Mouse (Mus musculus) liver, embryonic 13.5 days (tissue): Measurements from ENCODE around the gene Tsr2. TPM values are rescaled to one million over a fixed set of nuclear protein-coding genes. Genes with fewer than 3 reads are reported as not detected.

Experiments
- ATAC-seq: fragments of 200-750 bp; cut with Nextera tagmentation; 2 replicates; pipeline ENCODE4 v1.8.0; 2017; ENCODE audit warnings: low read depth, mild to moderate bottlenecking, moderate number of reproducible peaks, moderate library complexity
- DNase-seq: peaks from one replicate; pipeline ENCODE4 v3.0.0; 2022
- H3K27ac ChIP-seq: fragments of 300-500 bp; sonication (generic); 2 replicates; pipeline ENCODE4 v1.5.1; 2015; ENCODE audit warnings: moderate library complexity, mild to moderate bottlenecking, inconsistent platforms
- H3K27me3 ChIP-seq: fragments of 300-500 bp; sonication (generic); 2 replicates; pipeline ENCODE4 v1.6.1; 2015; ENCODE audit warnings: mild to moderate bottlenecking, inconsistent platforms
- H3K36me3 ChIP-seq: fragments of 300-500 bp; sonication (generic); 2 replicates; pipeline ENCODE4 v1.6.1; 2015; ENCODE audit warnings: mild to moderate bottlenecking, inconsistent platforms
- H3K4me1 ChIP-seq: fragments of 300-500 bp; sonication (generic); replicated peaks from 2 replicates; pipeline ENCODE4 v1.6.1; 2015; ENCODE audit warnings: inconsistent platforms
- H3K4me2 ChIP-seq: fragments of 300-500 bp; sonication (generic); 2 replicates; pipeline ENCODE4 v1.6.1; 2015; ENCODE audit warnings: inconsistent platforms, mild to moderate bottlenecking, moderate library complexity
- H3K4me3 ChIP-seq: fragments of 300-500 bp; sonication (generic); replicated peaks from 2 replicates; pipeline ENCODE4 v1.5.1; 2015; ENCODE audit warnings: mild to moderate bottlenecking, inconsistent platforms
- H3K9ac ChIP-seq: fragments of 300-500 bp; sonication (generic); 2 replicates; pipeline ENCODE4 v1.6.1; 2015; ENCODE audit warnings: mild to moderate bottlenecking, inconsistent platforms
- H3K9me3 ChIP-seq: fragments of 300-500 bp; sonication (generic); replicated peaks from 2 replicates; pipeline ENCODE4 v1.6.1; 2016; ENCODE audit warnings: inconsistent platforms
- WGBS: fragments of 180-500 bp; shearing (Covaris S2); methylation state at CpG from one replicate; pipeline ENCODE4 v1.1.7; 2015; ENCODE audit not compliant: insufficient replicate concordance; 5-methylcytosine and 5-hydroxymethylcytosine counted together
- polyA plus RNA-seq: library from polyadenylated mRNA; unstranded; fragments of >200 nt; fragmentation: Nextera tagmentation; extraction: Ambion mirVana; gene quantifications from 2 replicates; pipeline ENCODE4 v1.2.1, GENCODE M21; 2015

Gene Tsr2
- polyA plus RNA-seq, 1 experiment from 2014 or later: 16.4 TPM

DNA sequence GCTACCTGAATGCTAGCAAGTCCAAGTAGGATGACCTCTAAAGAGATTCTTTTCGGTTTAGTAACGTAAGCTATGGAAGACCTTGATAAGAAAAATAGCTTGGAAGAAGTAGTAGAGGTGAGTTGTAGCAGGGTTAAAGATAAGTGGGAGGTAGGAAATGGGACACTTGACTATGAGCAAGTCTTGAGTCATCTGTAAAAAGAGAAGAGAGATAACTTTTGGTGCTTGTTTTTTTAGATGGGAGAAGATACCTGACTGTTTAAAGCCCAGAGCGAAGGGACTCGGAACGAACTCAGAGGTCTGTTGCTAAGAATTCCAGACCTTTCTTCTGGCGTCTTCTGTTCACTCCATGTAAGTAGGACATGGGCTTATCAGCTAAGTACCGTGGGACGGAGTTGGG is 50.5 kb downstream of the Tsr2 start, which contains the start of gene Fgd1:
Fgd1 (plus strand) TSS at position 301 of the 400 bp plus-strand sequence.
- H3K9ac ChIP-seq: peak within 1 kb of the TSS; percentile 64
- peak within 1 kb of the TSS; percentile 66 for H3K4me2 ChIP-seq
- H3K36me3 ChIP-seq: no peaks in the 10 kb centered on the region
- no peaks in the 10 kb centered on the region for H3K9me3 ChIP-seq
- DNase-seq (no peak), ATAC-seq (no peak)
- peak within 1 kb of the TSS; percentile 60 for H3K4me3 ChIP-seq
- H3K27ac ChIP-seq: peak within 1 kb of the TSS; percentile 23; the same call in 1 of the 2 replicates
- H3K27me3 ChIP-seq: peaks cover 47% of the 10 kb centered on the region
- no peaks in the 10 kb centered on the region for H3K4me1 ChIP-seq
- WGBS: 84% methylated on average over 8 of the region's 8 CpGs

- Histone ChIP-seq H3K4me1 (no peaks in the 10 kb centered on the region), H3K27me3 (peaks cover 12% of the 10 kb centered on the region), H3K36me3 (no peaks in the 10 kb centered on the region), H3K27ac (no peak overlapping the region), H3K9ac (no peak overlapping the region), H3K4me3 (no peak overlapping the region), H3K4me2 (no peak overlapping the region), H3K9me3 (no peaks in the 10 kb centered on the region)
- no peak for DNase-seq
- 55% methylated on average over 5 of the region's 5 CpGs for WGBS
- no peak for ATAC-seq
These were observed 55.1 kb downstream of the Tsr2 start for GRCm38 (mm10) chrX:151041223-151041622.

Other genes starting within 250 kb of the Tsr2 start
- 14.6 and 18.1 TPM in 2 replicates for gene Gnl3l, start 79.2 kb downstream of the Tsr2 start, polyA plus RNA-seq
- 1.8 and 2.2 TPM in 2 replicates for gene Fgd1, start 50.4 kb downstream of the Tsr2 start, polyA plus RNA-seq
- 0.14 and 0.21 TPM in 2 replicates for gene Wnk3, start 101.5 kb upstream of the Tsr2 start, polyA plus RNA-seq
- 0.60 and 0.93 TPM in 2 replicates for gene Fam120c, start 247.6 kb upstream of the Tsr2 start, polyA plus RNA-seq